ENCODE assay signal across 29 mouse cellular contexts in the genomic region with DNA sequence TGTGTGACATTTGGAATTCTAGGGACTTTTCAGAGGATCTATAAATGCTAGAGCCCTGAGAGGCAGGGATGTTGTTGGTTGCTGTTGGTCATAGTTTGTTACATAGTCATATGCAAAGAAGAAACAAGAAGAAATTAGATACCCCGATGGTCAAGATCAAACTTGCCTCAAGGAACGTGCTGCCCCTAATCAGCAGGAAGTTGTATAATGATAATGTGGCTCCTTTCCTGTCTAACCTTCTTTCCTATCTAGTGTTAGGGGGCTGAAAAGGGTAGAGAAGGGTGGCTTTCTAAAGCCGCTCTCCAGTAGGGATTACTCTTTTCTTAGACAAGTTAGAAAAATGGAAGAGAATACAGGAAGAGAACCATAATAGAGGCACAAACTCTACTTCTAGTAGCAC. TPM values are rescaled to one million over a fixed set of nuclear protein-coding genes. Genes with fewer than 3 reads are reported as not detected.
"Had no signal": no experiment of that assay in that cellular context is flagged by ENCODE, and none has a peak within 500 bp of the region (broad histone marks: within the 10 kb centered on the region; RNA-seq: fewer than 3 reads in every experiment).

No protein-coding gene starts in this region.

- H3K4me1 ChIP-seq: embryonic facial prominence, embryonic 10.5 days; embryonic facial prominence, embryonic 12.5 days; embryonic facial prominence, embryonic 13.5 days; embryonic facial prominence, embryonic 15.5 days; forebrain, embryonic 10.5 days; forebrain, embryonic 12.5 days; forebrain, embryonic 13.5 days; forebrain, embryonic 15.5 days had no signal

- DNase-seq: cerebellum, adult 9-10 months; cerebellum, adult 9-11 months; cerebellum, postnatal 10 days; cerebellum, postnatal 14 days; cerebellum, postnatal 25 days; cerebellum, postnatal 36 days; embryo, embryonic 11 days; forebrain, postnatal 0 days; gastrocnemius, adult 2 months; gastrocnemius, postnatal 10 days; gastrocnemius, postnatal 14 days; gastrocnemius, postnatal 25 days; gastrocnemius, postnatal 36 days; heart, adult 11 months; heart, adult 18-20 months; heart, adult 2 months had no signal

- H3K27ac ChIP-seq: embryonic facial prominence, embryonic 10.5 days; embryonic facial prominence, embryonic 12.5 days; embryonic facial prominence, embryonic 13.5 days; embryonic facial prominence, embryonic 15.5 days; forebrain, embryonic 10.5 days; forebrain, embryonic 12.5 days; forebrain, embryonic 13.5 days; forebrain, embryonic 15.5 days; gastrocnemius, adult 2 months; heart, adult 2 months had no signal

- H3K27me3 ChIP-seq: embryonic facial prominence, embryonic 12.5 days; embryonic facial prominence, embryonic 13.5 days; embryonic facial prominence, embryonic 15.5 days; forebrain, embryonic 12.5 days; forebrain, embryonic 13.5 days; forebrain, embryonic 15.5 days had no signal

- H3K9me3 ChIP-seq: embryonic facial prominence, embryonic 10.5 days; embryonic facial prominence, embryonic 12.5 days; embryonic facial prominence, embryonic 13.5 days; embryonic facial prominence, embryonic 15.5 days; forebrain, embryonic 10.5 days; forebrain, embryonic 12.5 days; forebrain, embryonic 13.5 days; forebrain, embryonic 15.5 days had no signal

- H3K9ac ChIP-seq: embryonic facial prominence, embryonic 12.5 days; embryonic facial prominence, embryonic 13.5 days; embryonic facial prominence, embryonic 15.5 days; forebrain, embryonic 12.5 days; forebrain, embryonic 13.5 days; forebrain, embryonic 15.5 days; forebrain, postnatal 0 days had no signal

- H3K4me3 ChIP-seq: embryonic facial prominence, embryonic 10.5 days; embryonic facial prominence, embryonic 12.5 days; embryonic facial prominence, embryonic 13.5 days; embryonic facial prominence, embryonic 15.5 days; erythroblast, embryonic 14.5 days; forebrain, embryonic 10.5 days; forebrain, embryonic 12.5 days; forebrain, embryonic 13.5 days; forebrain, embryonic 15.5 days; gastrocnemius, adult 2 months; heart, adult 2 months had no signal

RNA-seq across cellular contexts. Expression of a gene that starts 36.3 kb away (rescaled TPM):
- total RNA-seq: forebrain, postnatal 0 days; gastrocnemius, adult 2 months; gastrocnemius, postnatal 14 days; gastrocnemius, postnatal 25 days; gastrocnemius, postnatal 36 days; heart, adult 18-20 months; heart, adult 2 months; heart, adult 8-10 months had no signal
- polyA plus RNA-seq: embryonic facial prominence, embryonic 10.5 days; forebrain, embryonic 10.5 days; forebrain, embryonic 11.5 days; forebrain, embryonic 12.5 days; forebrain, embryonic 13.5 days; forebrain, embryonic 14.5 days; forebrain, embryonic 15.5 days; forebrain, embryonic 16.5 days had no signal
